Mouse (Mus musculus): Measurements from ENCODE around the gene Zfp157. TPM values are rescaled to one million over a fixed set of nuclear protein-coding genes. Genes with fewer than 3 reads are reported as not detected.
"Not testable (repeated sequence)": the region's sequence is repeated elsewhere in the genome, so short reads cannot be mapped to it uniquely, and the experiment has no call there.

Gene Zfp157
- total RNA-seq (2017), result 10.9 and 19.9 TPM in 2 replicates

DNA sequence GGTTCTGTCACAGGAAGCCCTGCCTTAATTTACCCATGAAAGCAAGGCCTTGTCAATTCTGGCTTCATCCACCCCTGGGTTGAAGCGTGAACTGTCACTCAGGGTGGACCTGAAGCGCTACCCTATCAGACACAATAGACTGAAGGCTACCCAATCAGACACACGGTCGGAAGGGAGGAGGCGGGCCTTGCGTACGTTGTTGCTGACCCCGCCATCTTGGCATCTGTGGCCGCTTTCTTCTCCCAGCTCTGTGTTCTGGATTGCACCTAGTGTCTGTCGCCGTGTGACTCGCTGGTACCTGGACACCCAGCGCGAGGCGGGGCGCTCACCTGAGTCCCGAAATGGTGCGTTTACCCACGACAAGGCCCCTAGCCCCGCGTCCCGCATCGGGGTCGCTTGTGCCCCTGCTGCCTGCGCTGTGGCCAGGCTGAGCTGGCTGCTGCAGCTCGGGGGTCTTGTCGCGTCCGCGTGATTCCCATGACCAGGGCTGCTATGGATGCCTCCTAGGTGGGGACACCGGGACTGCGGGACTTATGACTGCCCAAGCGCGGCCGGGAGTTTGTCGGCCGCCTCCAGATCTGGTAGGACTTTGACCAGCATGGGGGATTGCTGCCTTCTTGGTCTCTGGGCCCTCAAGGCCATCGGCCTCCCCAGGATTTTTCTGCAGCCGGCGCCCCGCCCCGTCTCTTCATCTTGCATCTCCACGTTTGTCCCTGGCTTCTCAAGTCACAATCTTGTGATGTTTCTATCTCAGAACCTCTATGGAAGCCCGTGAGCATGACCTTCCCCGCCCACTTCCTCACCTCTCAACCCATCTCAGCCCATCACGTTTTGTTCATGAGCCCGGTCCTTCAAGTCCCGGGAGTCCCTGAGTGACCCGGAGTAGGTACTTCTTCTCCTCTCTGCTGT, at the start of gene Zfp157:
Zfp157 (plus strand) TSS at position 183 of the 909 bp plus-strand sequence.
- peak; percentile 100 for ATAC-seq (replicated peaks; ENCODE audit: low read depth, poor library complexity, severe bottlenecking)

DNA sequence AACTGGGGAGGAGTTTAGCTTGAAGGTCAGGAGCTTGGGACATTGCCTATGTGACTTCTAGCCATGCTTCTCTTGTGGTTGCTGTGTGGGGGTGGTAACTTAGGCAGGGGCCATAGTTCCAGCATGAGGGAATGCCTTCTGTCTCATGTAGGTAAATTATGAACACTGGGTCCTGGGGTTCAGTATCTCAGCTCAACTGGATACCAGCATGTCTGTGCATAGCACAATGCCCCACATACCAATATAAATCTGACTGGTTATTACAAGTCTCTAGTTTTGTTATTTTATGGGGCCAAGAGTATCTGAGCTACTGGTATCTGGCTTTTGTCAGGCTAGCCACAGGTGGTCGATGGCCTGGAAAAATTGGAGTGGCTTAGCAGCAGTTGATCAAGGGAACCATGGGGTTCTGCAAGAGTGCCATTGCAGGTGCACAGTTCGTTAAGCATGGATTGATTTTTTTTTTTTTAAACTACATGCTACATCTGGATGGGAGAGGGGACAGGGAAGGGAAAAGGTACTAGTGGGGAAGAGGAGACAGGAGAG, 43.4 kb upstream of the Zfp157 start:
- no peak for ATAC-seq (replicated peaks; ENCODE audit: low read depth, poor library complexity, severe bottlenecking)

DNA sequence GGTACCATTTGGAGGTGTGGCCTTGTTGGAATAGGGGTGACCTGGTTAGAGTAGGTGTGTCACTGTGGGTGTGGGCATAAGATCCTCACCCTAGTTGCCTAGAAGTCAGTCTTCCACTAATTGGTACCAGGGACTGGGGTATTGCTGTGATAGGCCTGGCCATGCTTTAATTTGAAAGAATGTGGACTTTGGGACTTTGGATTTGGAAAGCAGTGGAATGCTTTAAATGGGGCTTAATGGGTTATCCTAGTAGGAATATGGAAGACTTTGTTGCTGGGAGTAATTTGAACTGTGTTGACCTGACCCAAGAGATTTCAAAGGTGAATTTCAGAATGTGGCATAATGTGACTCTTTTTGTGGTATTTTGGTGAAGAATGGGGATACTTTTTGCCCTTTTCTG, 40.8 kb upstream of the Zfp157 start:
- not testable (repeated sequence) for ATAC-seq (replicated peaks; ENCODE audit: low read depth, poor library complexity, severe bottlenecking)

DNA sequence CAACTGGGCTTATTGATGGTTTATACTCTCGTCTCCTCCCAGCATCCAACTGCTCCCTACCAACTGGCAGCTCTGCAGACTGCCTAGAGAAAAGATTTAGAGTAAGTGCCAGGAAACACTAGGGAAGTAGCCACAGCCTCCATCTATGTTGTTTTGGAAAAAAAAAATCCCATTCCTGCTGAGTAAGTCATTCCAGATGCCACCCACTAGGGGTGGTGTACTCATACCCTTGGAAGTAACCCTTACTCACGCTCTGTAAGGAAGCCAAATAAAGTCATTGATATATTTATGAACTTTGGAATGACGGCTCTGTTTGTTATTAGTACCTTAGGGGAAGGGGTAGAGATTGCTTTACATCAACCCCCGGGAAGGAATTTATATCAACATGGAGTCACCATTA, 17.1 kb downstream of the Zfp157 start:
- ATAC-seq (replicated peaks; ENCODE audit: low read depth, poor library complexity, severe bottlenecking), result no peak

DNA sequence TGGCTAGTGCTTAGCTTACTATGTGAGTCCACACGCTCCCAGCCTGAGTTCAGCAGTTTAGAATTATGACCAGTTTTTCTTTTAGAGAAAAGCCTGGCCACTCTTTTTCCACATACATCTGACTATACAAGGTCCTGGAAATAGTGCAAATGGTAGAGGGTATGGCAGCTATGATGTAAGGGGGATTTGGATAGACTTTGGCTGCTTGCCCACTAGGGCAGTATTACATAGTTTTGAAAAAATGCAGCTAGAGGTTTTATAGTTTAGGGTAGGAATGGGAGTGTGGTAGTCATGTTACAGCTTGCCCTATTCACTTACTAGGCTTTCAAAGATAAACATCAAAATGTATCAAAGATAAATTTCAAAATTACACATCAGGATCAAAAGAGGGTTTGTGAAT, 17.8 kb downstream of the Zfp157 start:
- ATAC-seq (replicated peaks; ENCODE audit: low read depth, poor library complexity, severe bottlenecking), result no peak

GRCm38 (mm10) chr5:138473601-138474000, 32.3 kb downstream of the Zfp157 start:
- 0 out of 2 replicates have a peak, but pooled peaks have one; percentile 56 for ATAC-seq (replicated peaks; ENCODE audit: low read depth, poor library complexity, severe bottlenecking)

- not testable (repeated sequence) for ATAC-seq (replicated peaks; ENCODE audit: low read depth, poor library complexity, severe bottlenecking)
These were observed 63.3 kb downstream of the Zfp157 start for GRCm38 (mm10) chr5:138504548-138504947.

Other genes starting within 250 kb of the Zfp157 start
- 2.2 and 7.7 TPM in 2 replicates for gene Mblac1, start 247.2 kb upstream of the Zfp157 start, total RNA-seq (2017)
- 2.9 and 3.3 TPM in 2 replicates for gene Nxpe5, start 215.6 kb upstream of the Zfp157 start, total RNA-seq (2017)
- 31.0 and 43.3 TPM in 2 replicates for gene Lamtor4, start 186.0 kb upstream of the Zfp157 start, total RNA-seq (2017)
- 28.9 and 34.1 TPM in 2 replicates for gene BC037034, start 177.4 kb upstream of the Zfp157 start, total RNA-seq (2017)
- gene Gal3st4, start 168.6 kb upstream of the Zfp157 start, total RNA-seq (2017), result 0.34 TPM in 1 of 2 replicates, not detected in the other
- gene Gm43720, start 161.5 kb upstream of the Zfp157 start, total RNA-seq (2017), result not detected in 2 replicates
- gene Gpc2, start 161.5 kb upstream of the Zfp157 start, total RNA-seq (2017), result 5.3 and 7.1 TPM in 2 replicates
- gene Stag3, start 161.2 kb upstream of the Zfp157 start, total RNA-seq (2017), result 2.9 and 8.7 TPM in 2 replicates
- gene Pvrig, start 99.5 kb upstream of the Zfp157 start, total RNA-seq (2017), result not detected in 2 replicates
- not detected in 2 replicates for gene 1700123K08Rik, start 123.2 kb downstream of the Zfp157 start, total RNA-seq (2017)
- gene Zfp68, start 178.3 kb downstream of the Zfp157 start, total RNA-seq (2017), result 63.6 and 89.1 TPM in 2 replicates
- gene A430033K04Rik, start 181.4 kb downstream of the Zfp157 start, total RNA-seq (2017), result 17.7 and 18.4 TPM in 2 replicates